Mouse (Mus musculus): ENCODE results near the gene Wnt5a.

Gene Wnt5a

GRCm38 (mm10) chr14:28504101-28505050 lies at the start of gene Wnt5a:
Gene Wnt5a (plus strand): TSS chr14:28504750.
- no peak for DNase-seq

DNA sequence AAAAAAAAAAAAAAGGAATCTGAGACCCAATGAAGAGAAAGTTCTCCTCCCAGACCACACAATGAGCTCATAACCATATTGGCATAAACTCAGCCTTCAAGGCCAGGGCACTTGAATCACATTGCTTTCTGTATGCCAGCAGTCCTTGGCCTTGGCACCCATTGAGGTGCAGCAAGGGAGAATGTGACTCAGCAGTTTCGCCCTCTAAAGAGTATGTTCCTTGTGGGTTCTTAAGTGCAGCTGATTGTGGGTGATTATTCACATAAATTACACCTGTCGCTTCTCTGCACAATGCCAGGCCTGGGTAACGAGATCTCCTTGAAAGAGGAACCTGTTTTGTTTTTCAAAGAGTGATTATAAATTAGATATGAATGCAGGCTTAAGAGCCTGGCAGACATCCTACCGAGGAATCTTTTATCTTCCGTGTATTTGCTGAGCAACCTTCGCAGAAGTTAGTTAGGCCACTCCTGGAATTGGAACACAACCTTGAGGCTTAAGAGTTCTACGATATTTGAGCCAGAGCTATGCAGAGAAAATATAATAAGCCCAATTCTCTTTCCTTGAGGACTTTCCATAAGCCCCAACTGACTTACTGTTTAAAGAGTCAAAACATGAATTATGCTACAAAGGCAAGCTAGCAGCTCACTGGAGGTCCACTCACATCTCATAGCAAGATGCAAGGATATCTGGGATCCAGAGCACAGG lies 48.0 kb upstream of the Wnt5a start:
- DNase-seq, result no peak

- DNase-seq, result no peak
Observed at GRCm38 (mm10) chr14:28457428-28457827, 47.1 kb upstream of the Wnt5a start.

- DNase-seq, result no peak
Observed at GRCm38 (mm10) chr14:28467956-28468355, 36.6 kb upstream of the Wnt5a start.

DNA sequence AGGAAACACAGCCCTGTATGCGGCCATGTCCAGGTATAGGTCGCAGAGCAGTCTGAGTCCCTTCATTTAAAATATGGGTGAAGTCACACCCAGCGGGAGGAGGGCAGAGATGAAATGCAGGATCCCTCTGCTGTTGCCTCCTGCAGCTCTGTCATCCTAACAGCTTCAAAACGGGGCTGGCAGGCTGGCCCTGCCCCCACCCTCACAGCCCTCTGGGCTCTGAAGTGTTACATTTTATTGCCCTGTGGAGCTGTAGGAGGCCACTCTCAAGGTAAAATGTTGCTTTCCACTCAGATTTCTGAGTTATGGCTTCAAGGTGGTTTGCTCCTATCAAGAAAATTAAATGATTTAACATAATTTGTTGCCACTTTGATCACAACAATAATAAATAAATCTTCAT lies 34.9 kb upstream of the Wnt5a start:
- no peak for DNase-seq

- DNase-seq, result no peak
Observed at GRCm38 (mm10) chr14:28470212-28470611, 34.3 kb upstream of the Wnt5a start.

- DNase-seq, result no peak
Observed at GRCm38 (mm10) chr14:28475012-28475411, 29.5 kb upstream of the Wnt5a start.

DNA sequence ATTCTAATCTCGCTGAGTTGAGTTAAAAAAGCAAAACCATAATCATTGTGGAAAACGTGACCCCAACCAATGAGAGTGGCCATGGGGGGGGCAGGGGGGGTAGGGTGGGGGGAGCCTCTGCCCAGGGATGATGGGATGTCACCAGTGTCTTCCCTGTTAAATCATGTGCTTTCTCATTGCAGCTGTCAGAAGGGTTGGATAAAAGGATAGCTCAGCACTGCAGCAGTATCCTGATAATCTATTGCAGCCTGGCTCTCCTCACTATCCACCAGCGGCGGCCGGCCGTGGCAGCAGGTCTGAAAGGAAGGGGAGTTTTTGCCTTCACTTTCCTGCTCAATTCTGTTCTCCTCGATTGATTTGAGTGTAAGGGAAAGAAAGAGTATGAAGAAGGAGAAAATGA lies 29.1 kb upstream of the Wnt5a start:
- no peak for DNase-seq

GRCm38 (mm10) chr14:28476746-28477145 lies 27.8 kb upstream of the Wnt5a start:
- DNase-seq, result no peak

DNA sequence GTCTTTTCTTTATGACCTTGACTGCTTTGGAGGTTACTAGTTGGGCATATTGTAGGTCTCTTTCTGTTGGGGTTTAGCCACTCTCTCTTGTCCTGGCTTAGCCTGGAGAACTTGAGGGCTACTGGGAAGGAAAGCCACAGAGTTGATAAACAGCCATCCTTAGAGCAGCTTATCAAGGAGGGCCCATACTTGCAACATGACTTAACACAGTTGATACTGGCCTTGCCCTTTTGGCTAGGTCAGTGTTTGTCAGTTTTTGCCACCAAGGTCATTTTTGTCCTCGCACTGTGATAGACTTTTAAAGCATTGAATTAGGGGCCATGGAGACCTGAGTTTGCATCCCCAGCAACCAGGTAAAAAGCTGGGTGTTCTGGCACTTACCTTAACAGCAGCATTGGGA lies 23.7 kb upstream of the Wnt5a start:
- DNase-seq, result no peak

DNA sequence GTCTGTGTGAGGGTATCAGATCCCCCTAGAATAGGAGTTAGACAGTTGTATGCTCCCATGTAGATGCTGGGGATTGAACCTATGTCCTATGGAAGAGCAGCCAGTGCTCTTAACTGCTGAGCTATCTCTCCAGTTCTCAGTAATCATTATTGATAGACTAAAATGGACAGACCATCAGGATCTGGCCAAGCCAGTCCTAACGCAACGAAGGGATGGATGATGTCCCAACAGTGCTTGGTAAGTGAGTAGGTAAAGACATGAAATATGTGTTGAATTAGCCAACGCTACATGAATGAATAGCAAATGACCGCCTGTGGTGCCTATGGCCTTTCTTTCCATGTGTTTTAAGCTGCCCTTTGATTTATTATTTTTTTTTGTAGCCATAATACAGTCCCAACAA lies 10.7 kb upstream of the Wnt5a start:
- DNase-seq, result no peak

DNA sequence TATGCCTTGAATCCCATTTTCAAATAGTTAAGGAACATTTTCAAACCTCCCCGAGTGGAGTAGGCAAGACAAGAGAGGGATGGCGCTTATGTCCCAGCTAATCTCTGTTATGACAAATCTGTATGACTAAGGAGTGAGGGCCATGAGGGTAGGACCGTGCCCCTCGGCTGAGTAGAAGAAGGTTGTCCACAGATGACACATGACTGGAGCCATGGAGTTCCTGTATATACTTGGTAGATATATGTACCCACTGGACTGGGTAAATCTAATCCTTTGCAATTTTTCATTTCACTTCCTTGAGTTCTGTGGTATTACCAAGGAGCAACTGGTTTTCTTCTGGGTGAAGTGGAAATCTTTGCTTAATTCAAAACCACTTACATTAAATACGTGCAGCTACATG lies 10.3 kb upstream of the Wnt5a start:
- no peak for DNase-seq

GRCm38 (mm10) chr14:28501216-28501878 lies 3.2 kb upstream of the Wnt5a start:
- no peak for DNase-seq

DNA sequence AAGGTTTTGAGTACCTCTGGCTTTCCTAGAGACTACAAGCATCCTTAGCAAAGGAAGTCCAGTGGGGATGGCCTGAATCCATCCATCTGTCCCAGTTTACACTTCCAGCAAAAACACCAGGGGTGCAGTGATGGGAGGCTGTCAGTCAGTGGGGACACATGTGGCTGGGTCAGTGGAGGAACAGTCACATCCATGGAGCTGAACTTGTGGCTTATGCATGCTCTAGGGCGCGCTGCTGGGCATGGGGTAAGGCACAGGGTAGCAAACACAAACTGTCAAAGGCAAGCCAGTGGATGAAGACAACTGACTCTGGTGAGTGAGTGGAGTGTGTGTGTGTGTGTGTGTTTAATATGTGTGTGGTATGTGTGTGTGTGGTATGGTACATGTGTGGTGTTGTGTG lies 1.3 kb upstream of the Wnt5a start:
- DNase-seq, result no peak

DNA sequence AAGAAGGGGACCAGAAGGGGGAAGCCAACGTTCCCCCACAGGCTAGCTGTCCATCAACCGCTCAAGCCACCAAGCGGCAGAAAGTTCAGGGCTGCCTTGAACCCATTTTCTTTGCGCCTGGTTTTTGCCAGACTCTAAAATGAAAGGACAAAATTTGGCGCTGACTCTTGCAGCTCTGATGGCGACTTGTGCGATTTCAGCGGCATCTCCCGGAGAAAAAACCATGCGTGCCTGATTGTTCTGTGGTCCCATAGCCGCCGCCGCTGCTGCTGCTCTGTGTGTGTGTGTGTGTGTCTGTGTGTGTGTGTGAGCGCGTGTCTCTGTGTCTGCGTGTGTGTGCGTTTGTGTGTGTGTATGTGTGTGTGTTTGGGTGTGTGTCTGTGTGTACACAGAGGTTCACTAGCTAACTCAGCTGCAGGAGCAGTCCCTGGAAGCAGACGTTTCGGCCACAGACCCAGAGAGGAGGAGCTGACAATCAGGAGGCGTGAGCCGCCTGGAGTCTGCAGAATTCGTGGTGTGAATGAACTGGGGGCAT lies 568 bp downstream of the Wnt5a start:
- DNase-seq, result no peak

- peak; percentile 32 for DNase-seq
Observed at GRCm38 (mm10) chr14:28505586-28506375, 1.2 kb downstream of the Wnt5a start.

GRCm38 (mm10) chr14:28506376-28506831 lies 1.9 kb downstream of the Wnt5a start:
- no peak for DNase-seq

DNA sequence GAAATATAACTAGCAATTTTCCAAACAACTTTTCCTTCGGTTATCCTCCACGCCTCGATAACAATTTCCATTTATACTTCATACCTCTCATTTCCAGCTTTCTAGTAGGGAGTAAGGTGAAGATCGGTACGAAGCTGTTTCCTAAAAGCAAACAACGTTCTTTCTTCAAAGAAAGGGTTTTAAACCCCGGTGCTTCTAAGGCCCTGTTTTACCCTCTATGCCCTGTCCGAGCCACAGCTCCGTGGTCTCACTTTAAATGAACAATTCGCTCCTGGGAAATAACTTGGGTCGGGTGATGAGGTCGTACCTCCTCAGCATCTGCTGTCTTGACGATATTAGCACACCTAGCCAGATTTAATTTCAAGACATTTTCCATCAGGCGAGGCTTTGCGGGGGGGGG lies 2.5 kb downstream of the Wnt5a start:
- DNase-seq, result no peak

- peak; percentile 62 for DNase-seq
Observed at GRCm38 (mm10) chr14:28507471-28507870, 2.9 kb downstream of the Wnt5a start.

- no peak for DNase-seq
Observed at GRCm38 (mm10) chr14:28508288-28509258, 4.0 kb downstream of the Wnt5a start.

All from right cerebral cortex, adult 18-20 months (tissue).